Mouse (Mus musculus): ENCODE data around the gene Gm44503. TPM values are rescaled to one million over a fixed set of nuclear protein-coding genes. Genes with fewer than 3 reads are reported as not detected.
A peak's percentile ranks its signal among the peaks of the same experiment; 100 is the strongest.

Gm44503 gene
- polyA plus RNA-seq, 1 experiment: not detected

DNA sequence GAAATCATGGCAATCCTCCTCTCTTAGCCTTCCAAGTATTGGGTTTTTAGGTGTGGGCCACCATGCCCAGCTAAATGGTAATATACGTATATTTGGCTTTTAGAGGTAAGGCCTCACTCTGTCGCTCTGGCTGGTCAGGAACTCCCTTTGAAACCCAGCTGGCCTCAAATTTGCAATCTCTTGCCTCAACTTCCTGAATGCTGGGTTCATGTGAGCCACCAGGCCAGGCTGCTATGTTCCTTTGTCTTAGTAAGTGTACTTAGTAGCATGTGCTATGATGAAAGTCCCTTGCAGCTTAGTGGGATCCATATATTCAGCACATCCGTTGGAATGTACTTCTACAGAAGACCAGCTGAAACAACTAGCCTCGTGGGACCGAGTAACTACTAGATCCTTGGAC, 16.1 kb downstream of the Gm44503 start:
- no peaks in the 10 kb centered on the region for H3K79me3 ChIP-seq (ENCODE audit: low read depth)
- H3ac ChIP-seq (ENCODE audit: control insufficient read depth, insufficient read length, low read depth): no peak overlapping the region
- TF ChIP-seq CEBPB (IDR thresholded peaks at IDR 0.05; ENCODE audit: low read depth): no peak
- no peak for TF ChIP-seq MYOD1 (IDR thresholded peaks at IDR 0.05; ENCODE audit: control insufficient read depth, insufficient read length, low read depth)
- no peak for TF ChIP-seq MYOG (IDR thresholded peaks at IDR 0.05; ENCODE audit: control insufficient read depth, extremely low read depth, insufficient read length)
- TF ChIP-seq MAX (IDR thresholded peaks at IDR 0.05): no peak
- no peak for TF ChIP-seq CTCF (IDR thresholded peaks at IDR 0.05; ENCODE audit: control insufficient read depth, insufficient read depth, insufficient read length)
- TF ChIP-seq FOSL1 (IDR thresholded peaks at IDR 0.05; ENCODE audit: insufficient read depth, low read length, poor library complexity, severe bottlenecking): no peak
- TF ChIP-seq USF1 (IDR thresholded peaks at IDR 0.05; ENCODE audit: low read depth): no peak
- no peaks in the 10 kb centered on the region for H3K79me2 ChIP-seq (ENCODE audit: control insufficient read depth, insufficient read depth)
- no peaks in the 10 kb centered on the region for H3K27me3 ChIP-seq (ENCODE audit: control insufficient read depth, insufficient read depth, insufficient read length)
- no peaks in the 10 kb centered on the region for H3K36me3 ChIP-seq (ENCODE audit: control insufficient read depth, insufficient read depth)
- no peak overlapping the region for H3K4me3 ChIP-seq (ENCODE audit: insufficient read depth, poor library complexity, severe bottlenecking)

DNA sequence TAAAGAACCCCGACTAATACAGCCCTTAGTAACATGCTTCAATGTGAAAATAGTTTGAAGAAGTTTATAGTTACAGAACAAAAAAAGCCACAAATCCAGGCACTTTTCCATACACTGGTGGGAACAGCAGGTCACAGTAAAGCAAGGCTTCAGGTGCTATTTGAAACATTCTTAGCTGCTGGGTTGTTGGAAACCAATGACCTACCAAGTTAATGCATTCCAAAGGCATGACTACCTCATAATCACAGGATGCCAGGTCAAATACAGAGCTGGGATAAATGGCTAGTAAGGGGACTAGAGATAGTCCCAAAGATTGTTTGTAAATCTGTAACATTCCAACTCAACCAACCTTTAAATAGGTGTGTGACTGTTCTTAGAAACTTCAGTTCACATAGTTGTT, 16.6 kb downstream of the Gm44503 start:
- no peaks in the 10 kb centered on the region for H3K79me2 ChIP-seq (ENCODE audit: control insufficient read depth, insufficient read depth)
- TF ChIP-seq CEBPB (IDR thresholded peaks at IDR 0.05; ENCODE audit: low read depth) (no peak), MAX (IDR thresholded peaks at IDR 0.05) (no peak), CTCF (IDR thresholded peaks at IDR 0.05; ENCODE audit: control insufficient read depth, insufficient read depth, insufficient read length) (no peak), MYOD1 (IDR thresholded peaks at IDR 0.05; ENCODE audit: control insufficient read depth, insufficient read length, low read depth) (no peak), USF1 (IDR thresholded peaks at IDR 0.05; ENCODE audit: low read depth) (no peak), FOSL1 (IDR thresholded peaks at IDR 0.05; ENCODE audit: insufficient read depth, low read length, poor library complexity, severe bottlenecking) (no peak), MYOG (IDR thresholded peaks at IDR 0.05; ENCODE audit: control insufficient read depth, extremely low read depth, insufficient read length) (no peak)
- no peaks in the 10 kb centered on the region for H3K36me3 ChIP-seq (ENCODE audit: control insufficient read depth, insufficient read depth)
- H3ac ChIP-seq (ENCODE audit: control insufficient read depth, insufficient read length, low read depth): no peak overlapping the region
- no peaks in the 10 kb centered on the region for H3K79me3 ChIP-seq (ENCODE audit: low read depth)
- no peaks in the 10 kb centered on the region for H3K27me3 ChIP-seq (ENCODE audit: control insufficient read depth, insufficient read depth, insufficient read length)
- H3K4me3 ChIP-seq (ENCODE audit: insufficient read depth, poor library complexity, severe bottlenecking): no peak overlapping the region

DNA sequence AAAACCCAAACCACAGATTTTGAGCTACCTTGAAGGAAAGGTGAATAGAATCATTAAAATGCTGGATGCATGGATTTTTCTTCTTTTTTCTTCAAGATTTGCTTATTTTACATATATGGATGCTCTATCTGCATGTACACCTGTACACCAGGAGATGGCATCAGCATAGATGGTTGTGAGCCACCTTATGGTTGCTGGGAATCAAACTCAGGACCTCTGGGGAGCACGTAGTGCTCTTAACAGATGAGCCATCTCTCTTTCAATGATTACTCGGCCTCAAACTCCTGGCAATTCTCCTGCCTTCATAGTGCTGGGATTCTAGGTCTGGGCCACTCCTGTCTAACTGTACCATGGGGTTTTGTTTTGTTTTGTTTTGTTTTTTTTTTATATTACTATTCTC, 24.4 kb downstream of the Gm44503 start:
- no peaks in the 10 kb centered on the region for H3K36me3 ChIP-seq (ENCODE audit: control insufficient read depth, insufficient read depth)
- TF ChIP-seq MYOG (IDR thresholded peaks at IDR 0.05; ENCODE audit: control insufficient read depth, extremely low read depth, insufficient read length): no peak
- peaks cover 8% of the 10 kb centered on the region for H3K27me3 ChIP-seq (ENCODE audit: control insufficient read depth, insufficient read depth, insufficient read length)
- no peaks in the 10 kb centered on the region for H3K79me2 ChIP-seq (ENCODE audit: control insufficient read depth, insufficient read depth)
- H3K79me3 ChIP-seq (ENCODE audit: low read depth): no peaks in the 10 kb centered on the region
- H3ac ChIP-seq (ENCODE audit: control insufficient read depth, insufficient read length, low read depth): no peak overlapping the region
- H3K4me3 ChIP-seq (ENCODE audit: insufficient read depth, poor library complexity, severe bottlenecking): no peak overlapping the region

DNA sequence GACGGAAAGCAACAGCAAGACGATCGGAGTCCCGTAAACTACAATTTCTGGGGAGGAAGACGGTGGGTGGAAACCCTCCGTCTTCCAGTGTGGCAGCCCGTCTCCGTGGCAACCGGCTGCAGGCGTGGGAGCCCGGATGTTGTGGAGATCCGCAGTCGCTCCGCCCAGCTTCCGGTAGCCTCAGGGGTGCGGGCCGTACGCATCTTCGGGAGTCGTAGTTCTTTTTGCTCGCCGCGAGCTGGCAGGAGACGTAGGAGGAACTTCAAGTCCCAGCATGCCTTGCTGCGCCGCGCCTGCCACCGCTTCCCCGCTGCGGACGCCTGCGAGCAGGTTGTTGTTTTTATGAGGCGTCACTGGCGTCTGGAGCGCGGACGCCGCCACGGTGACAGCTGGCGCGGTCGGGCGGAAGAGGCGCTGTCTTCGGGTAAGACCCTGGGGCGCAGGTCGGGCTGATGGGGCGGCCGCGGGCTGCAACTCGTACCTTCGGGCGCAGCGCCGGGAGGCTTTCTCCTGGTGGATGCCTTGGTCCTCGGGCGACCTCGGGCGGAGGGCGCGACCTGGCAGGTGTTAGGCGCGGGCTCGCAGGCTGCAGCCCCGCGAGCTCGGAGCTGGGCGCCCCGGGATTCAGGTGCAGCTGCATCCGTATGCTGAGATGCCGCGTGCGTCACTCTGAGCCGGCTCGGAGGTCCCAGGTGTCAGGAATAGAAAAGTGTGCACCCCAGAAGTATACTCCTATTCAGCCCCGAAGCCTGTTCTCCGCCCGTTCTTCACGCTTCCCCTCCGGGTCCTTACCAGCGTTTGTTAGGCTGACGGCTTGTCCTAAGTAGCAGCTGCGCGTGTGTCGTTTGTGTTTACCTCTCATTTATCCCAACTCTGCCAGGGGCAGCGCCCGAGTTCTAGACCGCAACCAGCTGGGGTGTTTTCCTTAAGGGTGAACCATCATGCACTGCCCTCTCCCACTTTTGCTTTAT, 26.9 kb downstream of the Gm44503 start, which contains the start of the genes Ccpg1os and Ccpg1:
Gene Ccpg1os (minus strand): TSS at position 133 of the 971 bp plus-strand sequence.
Gene Ccpg1 (plus strand): TSS at position 180 of the 971 bp plus-strand sequence.
- no peaks in the 10 kb centered on the region for H3K79me3 ChIP-seq (ENCODE audit: low read depth)
- peak; percentile 41 for TF ChIP-seq MYOD1 (IDR thresholded peaks at IDR 0.05; ENCODE audit: control insufficient read depth, insufficient read length, low read depth)
- no peak for TF ChIP-seq USF1 (IDR thresholded peaks at IDR 0.05; ENCODE audit: low read depth)
- peak within 1 kb of the TSS; percentile 45 for H3K4me3 ChIP-seq (ENCODE audit: insufficient read depth, poor library complexity, severe bottlenecking)
- H3K79me2 ChIP-seq (ENCODE audit: control insufficient read depth, insufficient read depth): no peaks in the 10 kb centered on the region
- H3K36me3 ChIP-seq (ENCODE audit: control insufficient read depth, insufficient read depth): no peaks in the 10 kb centered on the region
- H3K27me3 ChIP-seq (ENCODE audit: control insufficient read depth, insufficient read depth, insufficient read length): peaks cover 8% of the 10 kb centered on the region
- peak within 1 kb of the TSS; percentile 72 for H3ac ChIP-seq (ENCODE audit: control insufficient read depth, insufficient read length, low read depth)

DNA sequence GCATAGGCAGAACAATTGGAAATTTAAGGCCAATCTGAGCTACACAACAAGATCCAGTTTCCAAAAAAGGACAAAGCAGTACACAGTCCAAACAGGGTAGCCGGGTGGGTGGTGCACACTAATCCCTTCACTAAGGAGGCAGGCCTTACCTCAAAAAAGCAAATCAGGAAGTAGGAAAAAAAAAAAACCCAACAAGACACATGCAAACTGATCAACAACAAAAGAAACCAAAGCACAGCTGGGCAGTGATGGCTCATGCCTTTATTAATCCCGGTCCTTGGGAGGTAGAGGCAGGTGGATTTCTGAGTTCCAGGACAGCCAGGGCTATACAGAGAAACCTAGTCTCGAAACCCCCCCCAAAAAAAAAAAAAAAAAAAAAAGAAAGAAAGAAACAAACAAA, 29.1 kb downstream of the Gm44503 start:
- H3ac ChIP-seq (ENCODE audit: control insufficient read depth, insufficient read length, low read depth): no peak overlapping the region
- TF ChIP-seq FOSL1 (IDR thresholded peaks at IDR 0.05; ENCODE audit: insufficient read depth, low read length, poor library complexity, severe bottlenecking) (no peak), MAX (IDR thresholded peaks at IDR 0.05) (no peak), USF1 (IDR thresholded peaks at IDR 0.05; ENCODE audit: low read depth) (no peak), MYOG (IDR thresholded peaks at IDR 0.05; ENCODE audit: control insufficient read depth, extremely low read depth, insufficient read length) (no peak), CTCF (IDR thresholded peaks at IDR 0.05; ENCODE audit: control insufficient read depth, insufficient read depth, insufficient read length) (no peak), CEBPB (IDR thresholded peaks at IDR 0.05; ENCODE audit: low read depth) (no peak), MYOD1 (IDR thresholded peaks at IDR 0.05; ENCODE audit: control insufficient read depth, insufficient read length, low read depth) (no peak)
- H3K4me3 ChIP-seq (ENCODE audit: insufficient read depth, poor library complexity, severe bottlenecking): no peak overlapping the region
- H3K36me3 ChIP-seq (ENCODE audit: control insufficient read depth, insufficient read depth): no peaks in the 10 kb centered on the region
- H3K79me3 ChIP-seq (ENCODE audit: low read depth): no peaks in the 10 kb centered on the region
- H3K79me2 ChIP-seq (ENCODE audit: control insufficient read depth, insufficient read depth): no peaks in the 10 kb centered on the region
- no peaks in the 10 kb centered on the region for H3K27me3 ChIP-seq (ENCODE audit: control insufficient read depth, insufficient read depth, insufficient read length)

DNA sequence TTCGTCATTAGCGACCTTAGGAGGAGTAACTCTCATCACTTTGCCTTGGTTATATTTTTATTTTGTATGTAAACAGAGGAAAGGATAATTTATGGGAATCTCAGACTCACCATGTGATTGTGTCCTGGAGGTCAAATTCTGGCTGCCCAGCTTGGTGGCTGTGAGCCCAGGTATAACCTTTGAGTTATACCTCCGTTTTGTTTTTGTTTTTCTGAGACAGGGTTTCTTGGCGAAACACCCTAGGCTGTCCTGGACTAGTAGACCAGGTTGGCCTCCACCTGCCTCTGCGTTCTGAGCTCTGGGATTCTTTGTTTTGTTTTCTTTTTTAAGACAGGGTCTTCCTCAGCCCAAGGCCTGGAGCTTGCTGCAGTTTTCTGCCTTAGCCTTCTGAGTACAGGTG, 30.1 kb downstream of the Gm44503 start:
- no peaks in the 10 kb centered on the region for H3K27me3 ChIP-seq (ENCODE audit: control insufficient read depth, insufficient read depth, insufficient read length)

More for the DNA sequence above, 30.1 kb downstream of the Gm44503 start:
- Histone ChIP-seq H3ac (ENCODE audit: control insufficient read depth, insufficient read length, low read depth) (no peak overlapping the region), H3K4me3 (ENCODE audit: insufficient read depth, poor library complexity, severe bottlenecking) (no peak overlapping the region), H3K79me2 (ENCODE audit: control insufficient read depth, insufficient read depth) (no peaks in the 10 kb centered on the region), H3K36me3 (ENCODE audit: control insufficient read depth, insufficient read depth) (no peaks in the 10 kb centered on the region), H3K79me3 (ENCODE audit: low read depth) (no peaks in the 10 kb centered on the region)
- TF ChIP-seq CTCF (IDR thresholded peaks at IDR 0.05; ENCODE audit: control insufficient read depth, insufficient read depth, insufficient read length): no peak
- TF ChIP-seq CEBPB (IDR thresholded peaks at IDR 0.05; ENCODE audit: low read depth): no peak
- no peak for TF ChIP-seq MYOD1 (IDR thresholded peaks at IDR 0.05; ENCODE audit: control insufficient read depth, insufficient read length, low read depth)
- TF ChIP-seq USF1 (IDR thresholded peaks at IDR 0.05; ENCODE audit: low read depth): no peak
- TF ChIP-seq MYOG (IDR thresholded peaks at IDR 0.05; ENCODE audit: control insufficient read depth, extremely low read depth, insufficient read length): no peak

Measured in C2C12 (cell line).